Mouse (Mus musculus): ENCODE results near the gene Cenpq. TPM values are rescaled to one million over a fixed set of nuclear protein-coding genes. Genes with fewer than 3 reads are reported as not detected.

Cenpq gene
- total RNA-seq, 2 experiments from 2014 or later = 2.9 to 3.4 TPM

Other genes starting within 250 kb of the Cenpq start
- not detected for gene Esp1, start 207.9 kb downstream of the Cenpq start, total RNA-seq (2021)
- gene Crisp2, start 128.0 kb downstream of the Cenpq start, total RNA-seq (2021) = not detected
- gene Rhag, start 123.9 kb downstream of the Cenpq start, total RNA-seq (2021) = not detected
- gene 9130008F23Rik, start 54.5 kb downstream of the Cenpq start, total RNA-seq (2021) = under 1 TPM; 0.20 to 0.48 TPM
- gene Glyatl3, start 20.7 kb downstream of the Cenpq start, total RNA-seq (2021) = not detected
- gene Mut, start 362 bp downstream of the Cenpq start, total RNA-seq (2021) = 10 to 100 TPM; 63.3 to 68.0 TPM